Mouse (Mus musculus) E14TG2a.4 (cell line): ENCODE results near the gene Pea15a.

Experiments used
- CTCF ChIP-seq: conservative IDR thresholded peaks from 2 replicates; pipeline ENCODE4 v1.5.1; 2014; ENCODE audit warnings: low read length
- NANOG ChIP-seq: IDR thresholded peaks from 2 replicates; pipeline ENCODE4 v1.6.1; 2014; ENCODE audit warnings: borderline replicate concordance, low read length, mixed read lengths

GRCm38 (mm10) chr1:172192217-172192616 is 14.4 kb downstream of the Pea15a start:
- TF ChIP-seq CTCF (no peak), NANOG (no peak)
